Mouse (Mus musculus): ENCODE data around the gene Tbp.

GRCm38 (mm10) chr17:15517776-15518175, 18.1 kb downstream of the Tbp start:
- peak; percentile 39 for TF ChIP-seq CTCF (IDR thresholded peaks at IDR 0.05; ENCODE audit: low read depth)
- no peak; the same call in 1 of the 2 replicates for TF ChIP-seq EP300 (IDR thresholded peaks at IDR 0.05; ENCODE audit: low read depth)

All from liver, postnatal 0 days (tissue).